Mouse (Mus musculus): ENCODE measurements around the gene Asna1.

DNA sequence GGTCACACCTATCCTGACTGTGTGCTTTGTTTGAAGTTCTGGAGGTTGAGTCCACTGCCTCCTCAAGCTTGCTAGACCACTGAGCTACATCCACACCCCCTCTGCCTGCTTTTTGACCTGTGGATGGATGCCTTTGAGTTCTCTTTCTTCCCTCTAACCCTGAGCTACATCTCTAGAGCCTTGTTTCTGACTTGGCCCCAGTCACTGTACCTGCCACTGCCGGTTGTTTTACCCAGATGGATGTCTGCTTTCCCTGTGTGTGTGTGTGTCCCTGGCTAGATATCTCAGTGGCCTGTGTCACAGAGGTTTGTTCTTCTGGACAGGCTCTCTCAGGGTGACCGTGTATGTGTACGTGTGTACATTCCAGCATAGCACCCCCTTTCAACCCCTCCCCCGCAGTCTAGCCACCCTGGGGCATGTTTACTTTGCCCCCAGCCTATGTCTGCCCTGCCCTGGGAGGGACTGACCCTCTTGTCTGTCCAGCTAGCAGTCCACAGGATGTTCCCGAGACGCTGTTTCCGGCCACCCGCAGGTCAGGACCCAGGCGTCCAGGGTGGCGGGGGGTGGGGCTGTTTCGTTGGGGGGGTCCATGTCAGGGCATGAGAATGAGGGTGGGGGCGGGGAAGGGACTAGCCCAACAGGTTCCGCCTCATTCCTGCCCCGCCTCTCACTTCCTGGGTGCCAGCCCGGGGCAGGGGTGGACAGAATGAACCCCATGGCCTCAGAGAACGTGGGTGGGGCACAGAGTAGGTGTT, 40.6 kb downstream of the Asna1 start:
- no peak for TF ChIP-seq ZC3H11A (IDR thresholded peaks at IDR 0.05; ENCODE audit: borderline replicate concordance, low read depth, low read length)
- no peak for TF ChIP-seq ZNF384 (IDR thresholded peaks at IDR 0.05; ENCODE audit: low read depth, low read length)
- TF ChIP-seq MAFK (IDR thresholded peaks at IDR 0.05; ENCODE audit: insufficient read depth, low read depth, low read length) = no peak
- no peak for TF ChIP-seq HCFC1 (IDR thresholded peaks at IDR 0.05; ENCODE audit: borderline replicate concordance, insufficient read depth, low read length)
